Mouse (Mus musculus) erythroblast, embryonic 14.5 days (primary cell): ENCODE results near the gene Fbxo47. TPM values are rescaled to one million over a fixed set of nuclear protein-coding genes. Genes with fewer than 3 reads are reported as not detected.

ENCODE experiments used
- H3K27me3 ChIP-seq: 2 replicates; pipeline ENCODE4 v1.6.1; 2012; ENCODE audit warnings: inconsistent platforms; ENCODE audit not compliant: control insufficient read depth
- H3K36me3 ChIP-seq: 2 replicates; pipeline ENCODE4 v1.6.1; 2012; ENCODE audit warnings: mild to moderate bottlenecking, inconsistent platforms; ENCODE audit not compliant: control insufficient read depth
- H3K4me1 ChIP-seq: 2 replicates; pipeline ENCODE4 v1.6.1; 2012; ENCODE audit warnings: inconsistent platforms; ENCODE audit not compliant: control insufficient read depth
- H3K4me3 ChIP-seq: replicated peaks from 2 replicates; pipeline ENCODE3; 2012; ENCODE audit warnings: moderate library complexity, mild to moderate bottlenecking, inconsistent platforms
- H3K9me3 ChIP-seq: 2 replicates; pipeline ENCODE4 v1.6.1; 2012; ENCODE audit warnings: low read length, inconsistent platforms, mixed read lengths; ENCODE audit not compliant: control insufficient read depth
- GATA1 ChIP-seq: IDR thresholded peaks from 2 replicates; pipeline ENCODE4 v1.6.1; 2012; ENCODE audit warnings: low read length, inconsistent platforms, mixed read lengths
- TAL1 ChIP-seq: IDR thresholded peaks from 3 replicates; pipeline ENCODE4 v1.6.1; 2012; ENCODE audit warnings: low read length, inconsistent platforms, mixed read lengths
- polyA plus RNA-seq: library from polyadenylated mRNA; stranded (reverse); fragments of >175 nt; gene quantifications from 2 replicates; pipeline ENCODE4 v1.2.3, GENCODE M21; 2012

The Fbxo47 gene
- polyA plus RNA-seq, 1 experiment, result not detected

DNA sequence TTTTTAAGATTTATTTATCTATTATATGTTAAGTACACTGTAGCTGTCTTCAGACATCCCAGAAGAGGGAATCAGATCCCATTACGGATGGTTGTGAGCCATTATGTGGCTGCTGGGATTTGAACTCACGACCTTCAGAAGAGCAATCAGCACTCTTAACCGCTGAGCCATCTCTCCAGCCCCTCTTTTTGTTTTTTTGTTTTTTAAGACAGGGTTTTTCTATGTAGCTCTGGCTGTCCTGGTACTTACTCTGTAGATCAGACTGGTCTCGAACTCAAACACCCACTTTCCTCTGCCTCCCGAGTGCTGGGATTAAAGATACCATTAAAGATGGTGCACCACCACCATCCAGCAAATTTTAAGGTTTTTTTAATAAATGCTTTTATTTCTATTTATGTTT, 18.5 kb downstream of the Fbxo47 start:
- Histone ChIP-seq H3K36me3 (no peaks in the 10 kb centered on the region), H3K4me1 (no peaks in the 10 kb centered on the region), H3K9me3 (no peaks in the 10 kb centered on the region), H3K27me3 (no peaks in the 10 kb centered on the region), H3K4me3 (no peak overlapping the region)
- TF ChIP-seq GATA1 (no peak), TAL1 (no peak)

DNA sequence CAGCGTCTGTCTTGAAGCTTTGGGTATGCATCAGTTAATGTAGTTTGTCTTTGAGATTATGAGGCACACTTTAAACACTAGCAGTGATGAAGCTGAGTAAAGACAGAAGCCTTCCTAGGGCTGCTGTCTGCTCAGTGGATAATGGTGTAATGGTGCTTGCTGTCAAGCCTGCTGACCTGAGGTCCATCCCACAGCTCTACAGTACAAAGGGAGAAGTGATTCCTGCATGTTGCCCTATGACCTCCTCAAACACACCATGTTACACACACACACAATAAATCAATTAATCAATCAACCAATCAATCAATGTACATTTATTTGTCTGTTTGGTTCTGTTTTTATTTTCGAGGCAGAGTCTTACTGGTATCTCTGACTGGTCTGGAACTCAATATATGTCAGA, 21.8 kb downstream of the Fbxo47 start:
- TF ChIP-seq TAL1 (no peak), GATA1 (no peak)
- Histone ChIP-seq H3K4me3 (no peak overlapping the region), H3K4me1 (no peaks in the 10 kb centered on the region), H3K36me3 (no peaks in the 10 kb centered on the region), H3K27me3 (no peaks in the 10 kb centered on the region), H3K9me3 (no peaks in the 10 kb centered on the region)

DNA sequence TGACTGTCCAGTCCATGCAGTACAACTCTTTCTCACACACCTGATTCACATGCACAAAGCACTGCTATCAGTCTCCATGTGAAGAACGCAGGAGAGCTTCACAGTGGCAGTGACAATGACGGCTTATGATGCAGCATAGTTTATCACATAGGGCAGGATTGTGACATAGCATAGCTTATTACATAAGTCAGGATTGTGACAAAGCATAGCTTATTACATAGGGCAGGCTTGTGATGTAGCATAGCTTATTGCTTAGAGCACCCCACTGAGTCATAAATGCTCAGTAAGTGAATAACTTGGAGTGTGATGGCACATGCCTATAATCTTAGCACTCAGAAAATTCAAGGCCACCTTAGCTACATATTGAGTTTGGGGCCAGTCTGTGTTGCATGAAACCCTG, 28.5 kb downstream of the Fbxo47 start:
- no peaks in the 10 kb centered on the region for H3K27me3 ChIP-seq
- H3K36me3 ChIP-seq, result no peaks in the 10 kb centered on the region
- no peaks in the 10 kb centered on the region for H3K4me1 ChIP-seq
- TF ChIP-seq GATA1 (no peak), TAL1 (no peak)
- H3K9me3 ChIP-seq, result no peaks in the 10 kb centered on the region
- H3K4me3 ChIP-seq, result no peak overlapping the region

DNA sequence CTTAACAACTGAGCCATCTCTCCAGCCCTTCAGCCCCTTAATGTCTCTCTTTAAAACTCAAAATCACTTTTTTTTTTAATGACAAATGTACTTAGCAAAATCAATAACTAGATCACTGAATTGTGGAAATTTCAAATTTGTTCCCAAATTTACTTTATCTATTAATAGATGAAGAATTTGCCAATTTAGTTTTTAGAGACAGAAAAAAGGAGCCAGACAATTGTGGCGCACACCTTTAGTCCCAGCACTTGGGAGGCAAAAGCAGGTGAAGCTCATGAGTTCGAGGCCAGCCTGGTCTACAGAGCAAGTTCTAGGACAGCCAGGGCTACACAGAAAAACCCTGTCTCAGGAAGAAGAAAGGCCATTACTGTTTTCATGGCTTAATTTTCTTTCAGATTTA, 32.4 kb downstream of the Fbxo47 start:
- no peak overlapping the region for H3K4me3 ChIP-seq
- no peaks in the 10 kb centered on the region for H3K27me3 ChIP-seq
- H3K9me3 ChIP-seq, result no peaks in the 10 kb centered on the region
- H3K36me3 ChIP-seq, result no peaks in the 10 kb centered on the region
- no peak for TF ChIP-seq TAL1
- TF ChIP-seq GATA1, result no peak
- H3K4me1 ChIP-seq, result no peaks in the 10 kb centered on the region

DNA sequence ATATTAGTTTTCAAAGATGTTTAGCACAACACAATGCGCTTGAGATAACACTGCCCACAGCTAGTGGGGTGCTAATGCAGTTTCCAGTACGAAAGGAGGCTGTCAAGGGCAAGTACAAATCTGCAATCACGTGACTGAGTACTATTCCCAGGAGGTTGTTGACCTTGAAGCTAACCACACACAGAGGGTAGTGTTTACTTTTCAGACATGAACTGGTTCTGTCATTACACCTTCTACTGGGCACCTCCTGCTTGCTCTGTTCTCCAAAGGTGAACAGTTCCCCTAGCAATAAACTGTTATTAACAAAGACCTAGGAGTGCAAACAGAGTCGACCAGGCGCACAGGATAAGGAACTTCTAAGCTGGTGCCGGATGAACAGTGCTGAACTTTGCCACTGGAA, 33.6 kb downstream of the Fbxo47 start:
- Histone ChIP-seq H3K4me3 (no peak overlapping the region), H3K9me3 (no peaks in the 10 kb centered on the region), H3K36me3 (no peaks in the 10 kb centered on the region), H3K27me3 (no peaks in the 10 kb centered on the region), H3K4me1 (no peaks in the 10 kb centered on the region)
- TF ChIP-seq GATA1 (no peak), TAL1 (no peak)

DNA sequence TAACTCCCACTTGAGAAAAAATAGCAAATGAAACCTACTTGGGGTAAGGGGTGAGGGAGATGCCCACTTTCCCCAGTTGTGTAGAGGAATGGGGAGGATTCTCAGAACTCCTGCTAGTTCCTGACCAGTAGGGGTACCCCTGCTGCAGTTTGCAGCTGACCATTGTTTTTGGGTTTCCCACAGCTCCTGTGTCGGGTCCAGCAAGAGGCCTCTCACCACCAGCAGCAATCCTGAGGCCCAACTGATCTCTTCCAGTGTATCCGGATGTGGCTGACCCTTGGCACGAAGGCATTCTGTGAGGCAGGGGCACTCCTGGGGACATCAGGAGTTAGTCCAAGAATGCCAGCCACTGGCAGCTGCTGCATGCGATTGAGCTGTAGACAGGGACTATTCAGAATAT, 42.0 kb downstream of the Fbxo47 start:
- Histone ChIP-seq H3K9me3 (no peaks in the 10 kb centered on the region), H3K4me1 (peaks cover 22% of the 10 kb centered on the region), H3K4me3 (no peak overlapping the region), H3K27me3 (no peaks in the 10 kb centered on the region), H3K36me3 (no peaks in the 10 kb centered on the region)
- TF ChIP-seq TAL1, result no peak
- TF ChIP-seq GATA1, result no peak

DNA sequence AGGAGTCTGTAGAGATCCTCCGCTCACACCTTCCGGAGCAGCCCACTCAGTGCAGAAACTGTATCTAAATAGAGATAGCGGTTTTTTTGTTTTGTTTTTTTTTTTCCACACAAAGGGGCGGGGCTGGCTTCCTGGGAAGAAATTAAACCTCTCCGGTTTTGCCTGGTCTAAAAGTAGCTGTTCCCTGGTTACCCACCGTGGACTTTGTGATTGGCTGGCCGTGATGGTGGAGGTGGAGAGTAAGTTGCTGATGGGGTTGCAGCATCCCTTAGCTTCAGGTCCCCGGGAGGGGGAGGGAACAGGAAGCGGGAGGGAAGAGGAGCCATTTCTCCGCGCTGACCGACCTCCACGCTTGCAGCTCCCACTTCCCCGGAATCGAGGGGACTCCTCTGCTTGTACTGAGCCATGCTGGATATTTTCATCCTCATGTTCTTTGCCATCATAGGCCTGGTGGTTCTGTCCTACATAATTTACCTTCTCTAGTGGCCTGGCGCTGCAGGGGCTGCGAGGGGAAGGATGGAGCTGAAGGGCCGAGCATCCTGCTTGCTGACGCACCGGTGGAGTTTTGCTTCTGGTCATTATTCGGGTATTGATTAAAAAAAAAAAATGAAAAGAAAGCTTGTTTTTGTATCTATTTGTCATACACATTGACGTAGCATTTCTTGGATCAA, 42.8 kb downstream of the Fbxo47 start:
- no peaks in the 10 kb centered on the region for H3K27me3 ChIP-seq
- H3K9me3 ChIP-seq, result no peaks in the 10 kb centered on the region
- peak overlapping the region; percentile 59 for H3K4me3 ChIP-seq
- peaks cover 24% of the 10 kb centered on the region for H3K4me1 ChIP-seq
- H3K36me3 ChIP-seq, result peaks cover 4% of the 10 kb centered on the region; the same call in 1 of the 2 replicates
- TF ChIP-seq GATA1, result no peak
- TF ChIP-seq TAL1, result no peak

DNA sequence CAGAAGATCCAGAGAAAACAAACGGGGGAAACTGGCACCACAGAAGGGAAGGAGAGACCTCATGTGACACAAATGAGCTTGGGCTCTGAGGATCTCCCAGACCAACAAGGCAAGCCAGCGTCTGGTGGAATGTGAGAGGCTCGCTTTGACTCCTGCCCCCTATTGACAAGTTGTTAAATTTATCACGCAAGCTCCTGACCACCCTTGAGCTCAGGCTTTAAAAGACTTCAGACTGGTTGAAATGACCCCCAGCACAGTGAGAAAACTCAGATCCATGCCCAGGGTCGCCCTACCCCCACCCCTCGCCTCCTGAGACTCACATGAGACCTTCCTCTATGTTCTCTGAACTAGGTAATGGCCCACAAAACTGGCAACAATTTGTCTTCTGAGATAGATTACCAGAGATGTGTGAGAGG, 43.4 kb downstream of the Fbxo47 start, which contains the start of gene B230217C12Rik:
TSS of gene B230217C12Rik (plus strand) at position 242 of the 416 bp plus-strand sequence.
- H3K9me3 ChIP-seq, result no peaks in the 10 kb centered on the region
- TF ChIP-seq GATA1, result no peak
- no peak for TF ChIP-seq TAL1
- peak within 1 kb of the TSS; percentile 59 for H3K4me3 ChIP-seq
- H3K36me3 ChIP-seq, result peaks cover 8% of the 10 kb centered on the region; the same call in 1 of the 2 replicates
- H3K4me1 ChIP-seq, result peaks cover 24% of the 10 kb centered on the region
- no peaks in the 10 kb centered on the region for H3K27me3 ChIP-seq

DNA sequence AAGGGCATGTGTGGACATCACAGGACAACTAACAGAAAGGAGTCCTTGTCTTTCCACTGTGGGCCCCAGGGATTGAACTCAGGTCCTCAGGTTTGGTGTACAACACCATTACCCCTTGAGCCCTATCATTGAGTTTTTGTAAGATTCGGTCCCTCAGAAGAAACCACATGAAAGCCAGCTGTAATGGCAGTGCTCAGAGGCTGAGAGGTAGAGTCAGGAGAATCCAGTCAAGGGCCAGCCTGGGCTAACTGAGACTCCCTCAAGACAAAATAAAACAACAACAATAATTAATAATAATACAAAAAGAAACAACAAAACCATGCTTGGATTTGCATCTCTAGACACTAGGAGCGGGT, 43.8 kb downstream of the Fbxo47 start:
- H3K9me3 ChIP-seq, result no peaks in the 10 kb centered on the region
- TF ChIP-seq TAL1, result no peak
- no peak for TF ChIP-seq GATA1
- peaks cover 24% of the 10 kb centered on the region for H3K4me1 ChIP-seq
- no peak overlapping the region for H3K4me3 ChIP-seq
- peaks cover 9% of the 10 kb centered on the region; the same call in 1 of the 2 replicates for H3K36me3 ChIP-seq
- H3K27me3 ChIP-seq, result no peaks in the 10 kb centered on the region

DNA sequence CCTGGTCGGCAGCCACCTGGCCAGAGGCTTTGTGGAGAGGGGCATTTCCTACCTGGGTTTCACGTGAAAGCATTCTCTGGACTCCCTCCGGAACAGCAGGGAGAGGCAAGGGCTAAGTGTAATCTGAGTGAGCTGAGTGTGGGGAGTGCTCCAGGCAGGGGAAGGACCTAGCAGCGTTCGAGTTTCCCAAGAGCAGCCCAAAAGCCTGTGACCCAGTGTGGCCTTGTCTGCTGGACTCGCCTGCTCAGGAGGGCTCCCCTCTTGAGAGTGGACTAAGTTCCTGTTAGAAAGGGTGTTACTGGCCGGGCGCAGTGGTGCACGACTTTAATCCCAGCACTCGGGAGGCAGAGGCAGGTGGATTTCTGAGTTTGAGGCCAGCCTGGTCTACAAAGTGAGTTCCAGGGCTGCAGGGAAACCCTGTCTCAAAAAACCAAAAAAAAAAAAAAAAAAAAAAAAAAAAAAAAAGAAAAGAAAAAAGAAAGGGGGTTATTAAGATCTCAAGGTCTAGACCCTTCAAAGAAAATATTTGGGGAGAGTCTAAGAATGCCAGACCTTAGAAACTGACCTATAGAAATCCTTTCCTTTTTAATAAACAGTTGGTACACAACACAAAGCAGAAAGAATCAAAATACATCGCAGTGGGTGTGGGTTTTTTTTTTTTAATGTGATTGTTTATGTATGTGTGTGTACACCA, 44.4 kb downstream of the Fbxo47 start:
- TF ChIP-seq TAL1 (no peak), GATA1 (no peak)
- no peak overlapping the region for H3K4me3 ChIP-seq
- H3K9me3 ChIP-seq, result no peaks in the 10 kb centered on the region
- peaks cover 24% of the 10 kb centered on the region for H3K4me1 ChIP-seq
- peaks cover 12% of the 10 kb centered on the region for H3K36me3 ChIP-seq
- no peaks in the 10 kb centered on the region for H3K27me3 ChIP-seq
